Mouse (Mus musculus) small intestine, adult 2 months (tissue): ENCODE data around the gene Hipk2. TPM values are rescaled to one million over a fixed set of nuclear protein-coding genes. Genes with fewer than 3 reads are reported as not detected.
A peak's percentile ranks its signal among the peaks of the same experiment; 100 is the strongest.

ENCODE experiments used
- H3K27ac ChIP-seq: fragments of 200-500 bp; 2 replicates; pipeline ENCODE4 v1.5.1; 2012; ENCODE audit warnings: low read depth, low read length, control low read depth, inconsistent platforms; ENCODE audit not compliant: insufficient read depth
- H3K27me3 ChIP-seq: fragments of 200-500 bp; 2 replicates; pipeline ENCODE4 v1.6.1; 2012; ENCODE audit warnings: mild to moderate bottlenecking, moderate library complexity, low read length, inconsistent platforms; ENCODE audit not compliant: control insufficient read depth, insufficient read depth
- H3K36me3 ChIP-seq: fragments of 200-500 bp; 2 replicates; pipeline ENCODE4 v1.6.1; 2012; ENCODE audit warnings: mild to moderate bottlenecking, low read length, control low read depth, inconsistent platforms; ENCODE audit not compliant: control insufficient read depth, insufficient read depth
- H3K4me1 ChIP-seq: fragments of 200-500 bp; 2 replicates; pipeline ENCODE4 v1.6.1; 2012; ENCODE audit warnings: low read length, inconsistent platforms, mixed read lengths; ENCODE audit not compliant: control insufficient read depth, insufficient read depth, insufficient read length
- H3K4me3 ChIP-seq: fragments of 200-500 bp; 2 replicates; pipeline ENCODE4 v1.5.1; 2012; ENCODE audit warnings: low read depth, mild to moderate bottlenecking, control low read depth, inconsistent platforms, low read length, moderate library complexity
- CTCF ChIP-seq: fragments of 200-500 bp; IDR thresholded peaks from 2 replicates; pipeline ENCODE4 v1.5.1; 2012; ENCODE audit warnings: low read depth, mild to moderate bottlenecking, control low read depth, inconsistent platforms, low read length, moderate library complexity, mixed read lengths; ENCODE audit not compliant: insufficient replicate concordance, insufficient read length; ENCODE audit errors: extremely low read depth
- POLR2A ChIP-seq: fragments of 200-500 bp; IDR thresholded peaks from 2 replicates; pipeline ENCODE4 v1.6.1; 2012; ENCODE audit warnings: low read depth, mild to moderate bottlenecking, control low read depth, inconsistent platforms, low read length, moderate library complexity
- WGBS: fragments of 180-500 bp; shearing (Covaris S2); methylation state at CpG from one replicate; pipeline ENCODE4 v1.1.7; 2018; 5-methylcytosine and 5-hydroxymethylcytosine counted together
- polyA plus RNA-seq: library from polyadenylated mRNA; depleted of rRNA; stranded (reverse); fragments of >200 nt; gene quantifications from 2 replicates; pipeline ENCODE4 v1.2.3, GENCODE M21; 2012; rRNA removed

Gene Hipk2
- polyA plus RNA-seq, 1 experiment: 74.7 TPM

GRCm38 (mm10) chr6:38650263-38650937, 225.6 kb downstream of the Hipk2 start:
- Histone ChIP-seq H3K4me3 (no peak overlapping the region), H3K27me3 (no peaks in the 10 kb centered on the region), H3K36me3 (no peaks in the 10 kb centered on the region), H3K27ac (no peak overlapping the region), H3K4me1 (no peaks in the 10 kb centered on the region)
- 38% methylated on average over 14 of the region's 14 CpGs for WGBS
- TF ChIP-seq CTCF: peak; percentile 87; the same call in 1 of the 2 replicates
- no peak; the same call in 1 of the 2 replicates for TF ChIP-seq POLR2A

- Histone ChIP-seq H3K4me3 (no peak overlapping the region), H3K36me3 (no peaks in the 10 kb centered on the region), H3K27ac (no peak overlapping the region), H3K27me3 (no peaks in the 10 kb centered on the region), H3K4me1 (no peaks in the 10 kb centered on the region)
- 69% methylated on average over 3 of the region's 3 CpGs for WGBS
- TF ChIP-seq CTCF: peak; percentile 9; the same call in 1 of the 2 replicates
- no peak for TF ChIP-seq POLR2A
Measured at GRCm38 (mm10) chr6:38649545-38649944, 226.4 kb downstream of the Hipk2 start.

Other genes with a start within 250 kb of the Hipk2 start
- 0.75 and 0.90 TPM in 2 replicates for gene Klrg2, start 238.9 kb downstream of the Hipk2 start, polyA plus RNA-seq
- 0.41 and 0.53 TPM in 2 replicates for gene Clec2l, start 213.1 kb downstream of the Hipk2 start, polyA plus RNA-seq
- gene Tbxas1, start 761 bp downstream of the Hipk2 start, polyA plus RNA-seq: 1.7 and 1.8 TPM in 2 replicates
- gene Parp12, start 242.2 kb upstream of the Hipk2 start, polyA plus RNA-seq: 35.0 and 103 TPM in 2 replicates